Mouse (Mus musculus): ENCODE data around the gene Gm20662.

Gene Gm20662

GRCm38 (mm10) chr9:108055061-108055460, 58.9 kb downstream of the Gm20662 start:
- DNase-seq: no peak

- no peak for DNase-seq
Observed at GRCm38 (mm10) chr9:108055661-108056237, 59.6 kb downstream of the Gm20662 start.

- DNase-seq: no peak
Observed at GRCm38 (mm10) chr9:108056361-108057261, 60.5 kb downstream of the Gm20662 start.

- no peak for DNase-seq
Observed at GRCm38 (mm10) chr9:108057262-108057562, 61.1 kb downstream of the Gm20662 start.

- no peak for DNase-seq
Observed at GRCm38 (mm10) chr9:108058291-108058690, 62.1 kb downstream of the Gm20662 start.

- no peak for DNase-seq
Observed at GRCm38 (mm10) chr9:108062142-108062541, 66.0 kb downstream of the Gm20662 start.

GRCm38 (mm10) chr9:108063361-108063760, 67.2 kb downstream of the Gm20662 start:
- no peak for DNase-seq

GRCm38 (mm10) chr9:108065491-108066011, 69.4 kb downstream of the Gm20662 start:
- peak; percentile 80 for DNase-seq

- DNase-seq: no peak
Observed at GRCm38 (mm10) chr9:108067199-108067598, 71.0 kb downstream of the Gm20662 start.

GRCm38 (mm10) chr9:108067900-108068299, 71.8 kb downstream of the Gm20662 start:
- peak; percentile 93 for DNase-seq

GRCm38 (mm10) chr9:108069007-108069406, 72.9 kb downstream of the Gm20662 start:
- no peak for DNase-seq

- no peak for DNase-seq
Observed at GRCm38 (mm10) chr9:108069529-108069928, 73.4 kb downstream of the Gm20662 start.

GRCm38 (mm10) chr9:108071801-108072200, 75.7 kb downstream of the Gm20662 start:
- DNase-seq: no peak

GRCm38 (mm10) chr9:108072481-108072924, 76.4 kb downstream of the Gm20662 start:
- DNase-seq: no peak

GRCm38 (mm10) chr9:108073141-108073930, 77.2 kb downstream of the Gm20662 start:
- DNase-seq: no peak

GRCm38 (mm10) chr9:108080168-108080567, 84.0 kb downstream of the Gm20662 start, which contains the start of gene Mst1:
TSS of gene Mst1 (plus strand) at chr9:108080436.
- DNase-seq: no peak

GRCm38 (mm10) chr9:108082549-108082948, 86.4 kb downstream of the Gm20662 start:
- DNase-seq: no peak

- DNase-seq: no peak
Observed at GRCm38 (mm10) chr9:108082988-108083431, 86.9 kb downstream of the Gm20662 start, which contains the start of gene Rnf123. TSS of gene Rnf123 (minus strand) at chr9:108083346.

GRCm38 (mm10) chr9:108083561-108083960, 87.4 kb downstream of the Gm20662 start:
- no peak for DNase-seq

- no peak for DNase-seq
Observed at GRCm38 (mm10) chr9:108085261-108085660, 89.1 kb downstream of the Gm20662 start.

- no peak for DNase-seq
Observed at GRCm38 (mm10) chr9:108090611-108091120, 94.5 kb downstream of the Gm20662 start.

GRCm38 (mm10) chr9:108093586-108093985, 97.4 kb downstream of the Gm20662 start:
- no peak for DNase-seq

All from lung, postnatal 36 days (tissue).